Mouse (Mus musculus): Measurements from ENCODE around the gene 1110008P14Rik.
A peak's percentile ranks its signal among the peaks of the same experiment; 100 is the strongest.

Gene 1110008P14Rik

DNA sequence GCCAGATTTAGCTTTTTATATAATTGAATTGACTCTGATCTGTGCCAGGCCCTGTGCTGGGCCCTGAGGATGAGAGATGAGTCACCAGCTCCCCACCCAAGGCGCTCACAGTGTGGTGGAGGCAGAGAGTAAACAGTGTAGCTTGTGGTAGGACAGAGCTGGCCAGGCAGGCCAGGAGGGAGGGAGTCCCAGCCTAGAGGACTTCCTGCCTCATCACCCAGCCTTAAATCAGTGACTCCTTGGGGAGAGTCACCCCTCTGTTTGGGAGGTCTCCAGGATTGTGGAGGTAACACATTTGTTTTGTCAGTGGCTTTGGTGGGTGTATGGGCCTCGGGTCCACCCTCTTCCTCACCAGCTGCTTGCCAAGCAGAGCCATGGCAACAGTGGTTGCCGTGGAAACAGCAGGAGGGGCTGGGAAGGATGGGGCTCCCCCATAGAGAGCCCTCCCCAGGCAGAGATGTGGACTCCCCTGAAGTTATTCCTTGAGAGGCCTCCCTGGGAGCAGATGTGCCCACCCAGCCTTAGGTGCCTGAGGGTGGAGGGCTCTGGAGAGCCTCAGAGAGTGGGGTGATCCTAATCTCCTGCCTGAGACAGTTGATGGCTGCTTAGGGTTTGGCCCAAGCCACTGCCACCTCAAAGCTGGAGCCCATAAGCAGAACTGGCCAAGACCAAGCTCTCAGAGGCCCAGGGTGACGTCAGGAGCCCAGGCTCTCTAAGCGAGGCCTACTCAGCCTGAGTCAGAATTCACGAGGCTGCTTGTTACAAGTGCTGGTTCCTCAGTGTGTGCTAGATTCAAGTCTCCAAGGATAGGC, 39.0 kb downstream of the 1110008P14Rik start:
- peak; percentile 49 for DNase-seq (ENCODE audit: low read depth)

DNA sequence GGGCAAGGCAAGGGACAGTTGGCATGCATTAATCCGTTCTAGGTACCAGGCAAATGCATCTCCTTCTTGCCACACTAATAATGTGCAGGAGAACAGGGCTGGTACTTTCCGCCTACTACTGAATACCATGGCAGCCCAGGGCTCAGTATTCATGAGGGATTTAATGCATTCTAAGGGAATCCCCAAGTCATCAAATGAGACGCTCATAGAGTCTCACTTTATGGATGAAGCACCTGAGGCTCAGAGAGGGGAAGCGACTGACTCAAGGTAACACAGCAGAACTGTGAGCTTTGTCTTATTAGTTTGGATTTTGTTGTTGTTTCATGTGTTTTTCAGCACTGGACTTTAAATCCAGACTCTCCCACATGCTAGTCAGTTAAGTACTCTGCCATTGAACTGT, 39.7 kb downstream of the 1110008P14Rik start:
- DNase-seq (ENCODE audit: low read depth) = no peak

DNA sequence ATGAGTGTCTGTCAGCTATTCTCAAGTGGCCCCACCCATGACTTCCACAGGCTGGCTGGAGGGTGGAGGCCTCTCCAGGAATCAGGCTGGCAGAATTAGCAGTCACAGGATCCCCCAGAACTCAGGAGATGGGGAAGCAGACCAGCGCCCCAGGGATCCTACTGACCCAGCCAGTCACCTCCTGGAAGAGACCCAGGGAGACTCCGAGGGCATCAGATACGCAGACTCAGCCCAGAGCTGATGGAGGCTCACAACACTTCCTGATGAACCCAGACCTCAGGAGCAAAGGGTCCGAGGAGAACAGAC, 40.2 kb downstream of the 1110008P14Rik start:
- DNase-seq (ENCODE audit: low read depth) = no peak

DNA sequence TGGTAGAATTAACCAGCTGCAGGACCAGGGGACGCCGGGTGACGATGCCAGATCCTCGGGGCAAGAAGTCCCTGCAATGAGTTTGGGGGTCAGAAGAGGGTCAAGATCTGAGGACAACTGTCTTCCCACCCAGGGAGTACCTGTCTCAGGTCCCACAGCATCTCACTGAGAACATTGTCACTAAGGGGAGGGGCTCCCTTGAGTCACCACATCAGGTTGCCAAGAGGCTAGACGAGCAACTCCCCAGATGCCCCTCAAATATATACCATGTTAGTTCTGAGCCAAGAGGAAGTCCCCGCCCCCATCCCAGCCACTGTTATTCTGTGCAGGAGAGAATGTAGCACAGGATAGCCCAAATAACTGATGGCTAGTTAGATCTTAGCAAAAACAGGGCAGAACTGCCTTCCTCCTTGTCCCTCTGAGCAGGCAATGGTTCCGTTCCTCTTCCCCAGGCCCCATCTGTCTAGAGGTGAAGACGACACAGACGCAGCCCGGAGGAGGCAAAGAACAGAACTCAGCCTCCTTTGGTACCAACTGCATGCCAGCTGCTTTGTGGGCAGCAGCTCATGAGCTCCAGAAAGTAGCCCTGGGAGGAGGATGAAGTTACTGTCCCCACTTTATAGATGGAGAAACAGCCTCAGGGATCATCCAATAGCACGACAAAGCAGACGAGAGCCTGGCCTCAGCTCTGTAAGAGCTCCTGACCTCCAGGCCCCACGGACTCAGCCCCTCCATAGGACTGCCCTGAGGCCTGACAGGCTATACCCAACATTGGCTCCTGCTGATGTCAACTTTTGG, 40.7 kb downstream of the 1110008P14Rik start:
- no peak for DNase-seq (ENCODE audit: low read depth)

DNA sequence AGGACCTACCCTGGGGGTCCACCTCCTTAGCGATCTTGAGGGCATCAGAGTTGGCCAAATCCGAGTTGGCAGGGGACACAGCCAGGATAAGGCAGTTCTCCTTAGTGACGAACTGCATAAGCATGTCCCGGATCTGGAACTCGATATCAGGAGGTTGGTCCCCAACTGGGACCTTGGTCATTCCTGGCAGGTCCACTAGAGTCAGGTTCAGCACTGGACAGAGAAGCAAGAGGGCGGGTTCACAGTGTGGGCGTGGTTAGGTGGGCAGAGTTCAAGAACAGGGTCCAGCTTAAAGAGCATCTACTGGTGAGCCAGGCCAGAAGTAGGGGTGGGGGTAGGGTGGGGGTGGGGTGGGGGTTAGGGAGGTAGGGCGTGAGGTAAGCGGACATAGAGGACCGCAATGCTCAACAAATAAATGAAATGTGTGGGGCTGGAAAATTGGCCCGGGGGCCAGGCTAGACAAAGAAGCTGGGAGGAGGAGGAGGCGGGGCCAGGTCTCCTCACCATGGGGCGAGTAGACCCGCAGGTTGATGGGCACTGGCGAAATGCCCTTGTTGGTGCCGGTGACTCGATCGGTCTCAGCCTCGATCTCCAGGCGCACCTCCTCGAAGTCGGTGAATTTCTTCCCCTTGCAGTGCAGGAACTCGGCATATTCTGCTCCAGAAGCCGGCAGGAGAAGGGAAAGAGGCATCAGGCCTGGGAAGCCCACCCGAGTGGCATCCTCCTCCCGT, 41.7 kb downstream of the 1110008P14Rik start:
- DNase-seq (ENCODE audit: low read depth) = no peak

DNA sequence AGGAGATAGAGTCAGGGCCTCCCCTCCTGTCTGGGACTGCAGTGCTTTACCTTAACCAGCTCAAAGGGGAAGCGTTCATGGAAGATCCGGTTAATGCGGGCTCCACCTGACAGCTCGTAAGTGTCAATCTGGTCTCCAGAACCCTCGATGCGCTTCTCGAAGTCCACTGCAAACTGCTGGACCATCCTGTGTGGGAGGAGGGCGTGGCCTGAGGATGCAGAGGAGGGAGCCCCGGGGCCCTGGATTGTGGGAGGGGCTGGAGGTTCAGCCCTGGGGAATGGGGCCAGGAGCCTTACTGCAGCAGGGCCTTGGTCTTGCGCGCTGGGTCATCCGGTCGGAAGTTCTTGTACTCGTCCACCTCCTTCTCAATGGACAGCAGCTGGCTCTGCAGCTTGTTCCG, 45.9 kb downstream of the 1110008P14Rik start:
- DNase-seq (ENCODE audit: low read depth) = no peak

DNA sequence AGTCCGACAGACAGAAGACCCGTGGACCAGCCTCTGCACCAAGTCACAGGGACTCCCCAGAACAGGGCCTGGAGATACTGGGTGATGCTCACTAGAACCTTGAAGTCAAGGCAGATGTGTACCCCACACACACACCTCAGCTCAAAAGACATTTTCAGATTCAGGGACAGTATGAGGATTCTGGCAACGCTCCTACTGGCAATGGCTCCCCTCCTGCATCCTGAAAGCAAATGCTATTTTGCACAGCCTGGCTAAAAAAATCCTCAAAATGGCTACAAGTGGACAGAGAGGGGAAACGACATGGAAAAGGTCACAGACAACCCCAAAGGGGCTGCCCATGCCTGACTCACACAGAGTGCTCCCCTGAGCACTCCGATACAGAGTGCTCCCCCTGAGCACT, 49.6 kb downstream of the 1110008P14Rik start:
- no peak for DNase-seq (ENCODE audit: low read depth)

DNA sequence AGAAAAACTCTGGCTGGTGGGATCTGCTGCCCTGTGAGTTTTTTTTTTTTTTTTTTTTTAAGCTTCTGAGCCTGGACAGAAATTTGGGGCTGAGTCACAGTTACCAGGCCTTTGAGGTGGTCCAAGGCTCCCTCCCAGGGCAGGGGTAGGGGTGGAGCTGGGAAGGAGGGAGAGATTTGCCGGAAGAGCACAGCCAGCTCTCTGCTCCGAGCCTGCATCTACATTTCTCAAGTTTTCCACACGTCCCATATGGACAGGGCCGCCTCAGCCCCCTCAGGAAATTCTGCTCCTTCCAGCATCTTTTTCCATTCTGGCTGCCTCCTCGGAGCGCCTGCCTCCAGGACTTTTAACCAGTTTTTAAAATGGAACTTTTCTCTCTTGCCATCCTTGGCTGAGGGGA, 52.2 kb downstream of the 1110008P14Rik start:
- no peak for DNase-seq (ENCODE audit: low read depth)

DNA sequence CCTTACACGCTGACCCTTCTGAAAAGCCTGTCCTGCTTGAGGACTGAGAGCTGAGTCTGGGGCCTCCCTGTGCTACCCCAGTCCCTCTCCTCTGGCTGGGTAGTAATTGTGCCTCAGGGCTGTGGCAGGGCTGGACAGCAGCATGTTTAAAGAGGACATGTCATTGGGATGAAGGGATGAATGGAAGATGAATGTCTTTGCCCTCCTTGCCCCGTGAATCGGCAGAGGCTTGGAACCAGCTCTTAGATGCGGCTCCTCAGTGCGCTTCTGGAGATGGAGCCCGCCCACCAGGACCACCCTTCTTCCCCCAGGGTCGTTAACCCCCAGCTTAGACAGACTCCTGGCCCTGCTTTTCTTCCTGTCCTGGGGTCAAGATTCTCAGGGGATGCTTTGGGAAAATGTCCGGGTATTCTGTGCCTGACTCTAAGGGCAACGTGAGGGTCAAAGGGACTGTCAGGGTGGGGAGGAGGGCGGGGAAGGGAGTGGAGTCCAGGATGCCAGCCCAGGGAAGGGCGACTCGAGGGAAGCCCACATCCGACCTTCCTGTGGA, 52.8 kb downstream of the 1110008P14Rik start:
- DNase-seq (ENCODE audit: low read depth) = no peak

DNA sequence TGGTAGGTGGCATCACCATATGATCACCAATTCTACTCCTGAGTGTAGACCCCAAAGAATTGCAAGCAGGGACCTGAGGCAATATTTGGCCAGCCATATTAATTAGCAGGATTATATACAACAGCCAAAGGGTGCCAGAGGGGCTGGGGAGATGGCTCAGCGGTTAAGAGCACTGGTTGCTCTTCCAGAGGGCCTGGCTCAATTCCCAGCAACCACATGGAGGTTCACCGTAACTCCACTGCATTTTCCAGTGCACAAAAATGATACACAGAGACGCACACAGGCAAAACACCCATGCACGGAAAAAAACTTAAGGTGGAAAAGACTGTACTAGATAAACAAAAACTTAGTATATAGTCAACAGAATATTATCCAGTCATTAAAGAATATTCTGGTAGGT, 54.5 kb downstream of the 1110008P14Rik start:
- no peak for DNase-seq (ENCODE audit: low read depth)

Measured in 416B (cell line).